Mouse (Mus musculus): ENCODE data around the gene Wdr37.

Gene Wdr37

DNA sequence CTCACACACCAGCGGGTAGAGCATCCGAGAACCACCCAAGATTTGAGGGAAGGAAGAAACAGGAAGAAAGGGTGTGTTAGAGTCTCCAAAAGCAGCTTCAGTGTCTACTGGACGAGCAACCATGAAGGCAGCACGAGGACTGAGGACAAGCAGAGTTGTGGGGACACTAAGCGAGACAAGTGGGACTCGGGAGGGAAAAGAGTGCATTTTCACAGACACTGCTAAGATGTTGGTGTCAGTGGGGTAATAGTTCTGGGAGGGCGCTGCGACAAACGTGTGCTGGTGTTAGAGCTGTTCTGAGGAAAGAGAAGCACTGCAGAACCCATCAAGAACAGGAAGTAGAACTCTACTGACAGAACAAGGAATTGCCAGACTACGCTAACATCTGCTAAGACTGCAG is 32.6 kb downstream of the Wdr37 start:
- no peak for DNase-seq

- no peak for DNase-seq
Observed at GRCm38 (mm10) chr13:8838394-8838793, 33.3 kb downstream of the Wdr37 start.

- DNase-seq, result no peak
Observed at GRCm38 (mm10) chr13:8834573-8834972, 37.1 kb downstream of the Wdr37 start.

DNA sequence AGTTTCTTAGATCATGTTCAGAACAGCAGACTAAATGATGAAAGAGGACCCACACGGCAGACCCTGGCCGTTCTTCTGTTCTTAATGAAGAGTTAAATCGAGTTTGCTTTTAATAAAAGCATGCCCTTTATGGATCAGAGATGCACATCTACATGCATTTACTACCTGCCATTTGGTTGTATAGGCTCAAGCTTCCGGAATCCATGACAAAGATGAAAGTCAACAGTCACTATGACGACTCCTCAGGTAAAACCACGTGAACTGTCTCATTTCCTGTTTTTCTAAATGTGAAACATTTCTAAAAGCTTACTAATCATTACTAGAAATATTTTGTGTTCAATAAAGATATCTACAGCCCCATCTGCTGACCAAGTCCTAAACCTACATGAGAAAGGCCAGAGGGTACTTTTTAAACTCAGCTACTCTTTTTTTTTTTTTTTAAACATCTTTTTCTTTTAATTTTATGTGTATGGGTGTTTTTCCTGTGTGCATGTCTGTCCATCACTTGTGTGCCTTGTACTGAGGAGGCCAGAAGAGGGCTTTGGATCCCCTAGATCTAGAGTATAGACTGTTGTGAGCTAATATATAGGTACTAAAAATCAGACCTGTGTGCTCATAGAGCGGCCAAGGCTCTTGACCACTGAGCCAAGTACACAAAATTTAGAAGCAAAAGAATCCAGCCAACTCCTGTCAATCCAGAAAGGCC is 40.0 kb downstream of the Wdr37 start:
- no peak for DNase-seq

GRCm38 (mm10) chr13:8830696-8831095 is 41.0 kb downstream of the Wdr37 start:
- no peak for DNase-seq

DNA sequence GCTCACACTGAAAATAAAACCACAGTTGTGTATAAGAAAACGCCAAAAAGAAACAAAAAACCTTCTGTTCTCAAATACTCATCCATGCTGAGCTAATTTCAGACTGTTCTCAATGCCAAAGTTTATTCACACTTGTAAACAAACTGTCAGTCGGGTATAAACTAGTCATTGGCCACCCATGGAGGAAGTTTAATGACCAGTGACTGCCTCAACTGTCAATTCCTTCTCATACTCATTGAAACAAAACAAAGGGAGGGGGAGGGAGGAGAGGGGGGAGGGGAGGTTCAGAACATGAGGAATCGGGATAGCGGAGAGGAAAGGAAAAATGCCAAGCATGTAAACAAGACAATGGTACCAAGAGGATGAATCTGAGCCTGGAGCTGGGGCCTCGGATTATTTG is 41.9 kb downstream of the Wdr37 start:
- DNase-seq, result no peak

DNA sequence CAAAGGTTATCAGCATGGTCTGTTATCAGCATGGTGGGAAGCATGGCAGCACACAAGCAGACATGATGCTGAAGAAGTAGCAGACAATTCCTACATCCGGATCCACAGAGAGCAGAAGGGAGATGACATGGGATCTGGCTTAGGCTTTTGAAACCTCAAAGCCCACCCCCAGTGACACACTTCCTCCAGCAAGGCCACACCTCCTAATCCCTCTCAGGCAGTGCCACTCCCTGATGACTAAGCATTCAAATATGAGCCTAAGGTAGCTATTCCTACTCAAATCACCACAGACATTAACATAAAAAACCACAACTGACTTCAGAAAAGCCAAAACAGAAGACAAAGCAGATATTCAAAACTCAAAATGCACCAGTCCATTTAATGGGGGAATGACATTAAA is 42.8 kb downstream of the Wdr37 start:
- no peak for DNase-seq

GRCm38 (mm10) chr13:8823546-8823945 is 48.2 kb downstream of the Wdr37 start:
- DNase-seq, result no peak

DNA sequence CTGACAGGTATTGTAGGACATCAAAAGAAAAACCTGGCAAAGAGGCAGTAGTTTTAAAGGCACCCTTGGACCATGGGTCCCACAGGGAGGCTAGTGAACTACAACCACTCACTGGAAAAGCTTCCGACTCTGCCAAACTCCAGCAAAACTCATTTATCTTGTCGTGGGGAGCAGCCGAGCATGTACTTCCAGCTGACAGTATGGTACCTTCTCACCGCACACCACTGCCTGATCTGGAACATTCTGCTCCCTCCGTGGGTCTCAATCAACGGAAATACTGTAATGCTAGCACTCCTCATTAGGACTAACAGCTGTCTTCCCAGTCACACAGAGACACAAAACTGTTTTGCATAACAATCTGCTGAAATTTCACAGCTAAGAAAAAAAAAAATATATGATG is 48.6 kb downstream of the Wdr37 start:
- no peak for DNase-seq

DNA sequence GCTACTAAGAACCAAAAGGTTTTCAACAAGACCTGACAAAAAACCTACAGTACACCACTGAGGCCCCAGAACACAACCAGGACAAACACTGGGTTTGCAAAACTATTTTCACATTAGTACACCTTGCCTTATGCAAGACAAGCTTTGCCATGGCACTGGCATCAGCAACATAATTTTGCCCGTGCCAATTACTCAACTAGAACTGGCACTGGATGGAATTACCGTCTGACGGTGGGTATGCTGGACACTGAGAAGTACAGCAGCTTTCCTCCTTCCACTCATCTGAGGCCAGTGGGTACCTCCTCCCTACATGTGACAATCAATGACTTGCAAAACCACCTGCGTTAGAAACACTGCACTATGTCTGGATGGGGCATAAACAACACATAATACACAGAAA is 49.5 kb downstream of the Wdr37 start:
- no peak for DNase-seq

DNA sequence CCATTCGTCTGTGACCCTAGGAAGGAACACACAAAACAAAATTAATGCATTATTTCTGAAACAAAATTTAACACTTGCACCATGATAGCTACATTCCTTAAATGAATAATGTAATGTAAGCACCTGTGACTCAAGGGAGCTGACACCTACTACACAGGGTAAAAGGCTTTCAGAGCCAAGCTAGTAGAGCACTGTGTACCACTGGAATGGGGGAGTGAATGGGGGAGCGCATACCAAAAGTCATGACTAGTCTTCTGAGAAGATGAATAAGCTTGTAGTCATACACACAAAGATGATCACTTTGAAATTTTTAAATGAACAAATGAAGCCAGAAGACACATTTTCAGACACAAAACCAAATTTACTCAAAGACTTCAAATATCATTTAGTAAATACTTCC is 65.8 kb downstream of the Wdr37 start:
- no peak for DNase-seq

GRCm38 (mm10) chr13:8800576-8800975 is 71.1 kb downstream of the Wdr37 start:
- DNase-seq, result no peak

DNA sequence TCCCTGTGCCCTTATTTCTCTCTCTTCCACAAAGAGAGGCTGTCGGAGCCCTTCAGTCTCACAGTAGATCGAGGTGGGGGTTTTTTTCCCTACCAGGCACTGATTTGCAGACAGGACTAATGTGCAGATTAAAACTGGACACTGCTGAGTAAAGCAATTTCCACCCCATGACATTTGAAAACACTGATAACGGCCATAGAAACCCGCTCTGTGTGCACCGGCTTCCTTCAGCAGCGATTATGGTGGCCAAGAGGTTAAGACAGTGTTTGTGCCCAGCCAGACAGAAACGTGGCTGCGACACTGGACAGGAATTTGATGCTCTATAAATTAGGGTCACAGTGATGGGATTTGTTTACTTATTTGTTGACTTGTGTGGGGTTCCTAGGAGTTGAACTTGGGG is 78.5 kb downstream of the Wdr37 start:
- no peak for DNase-seq

DNA sequence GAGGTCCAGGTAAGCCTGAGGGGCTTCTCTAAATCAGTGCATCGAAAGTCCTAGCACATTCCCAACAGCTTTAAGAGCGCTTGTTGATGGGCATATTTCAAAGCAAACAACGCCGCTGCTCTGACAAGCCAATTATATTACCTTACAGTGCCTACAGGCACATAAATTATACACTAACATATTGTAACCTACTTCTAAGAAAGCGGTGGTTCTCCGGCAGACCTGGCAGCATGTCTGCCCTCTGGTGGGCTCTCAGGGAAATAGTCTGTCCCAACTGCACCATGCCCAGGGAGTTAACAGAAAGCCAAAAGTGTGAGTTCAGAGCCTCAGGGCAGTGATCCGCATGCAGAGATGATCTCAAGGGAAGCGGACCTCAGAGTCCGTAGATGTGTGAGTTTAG is 86.5 kb downstream of the Wdr37 start:
- peak; percentile 35 for DNase-seq

GRCm38 (mm10) chr13:8784308-8785061 is 87.2 kb downstream of the Wdr37 start:
- DNase-seq, result no peak

- DNase-seq, result no peak
Observed at GRCm38 (mm10) chr13:8783686-8784307, 87.9 kb downstream of the Wdr37 start.

DNA sequence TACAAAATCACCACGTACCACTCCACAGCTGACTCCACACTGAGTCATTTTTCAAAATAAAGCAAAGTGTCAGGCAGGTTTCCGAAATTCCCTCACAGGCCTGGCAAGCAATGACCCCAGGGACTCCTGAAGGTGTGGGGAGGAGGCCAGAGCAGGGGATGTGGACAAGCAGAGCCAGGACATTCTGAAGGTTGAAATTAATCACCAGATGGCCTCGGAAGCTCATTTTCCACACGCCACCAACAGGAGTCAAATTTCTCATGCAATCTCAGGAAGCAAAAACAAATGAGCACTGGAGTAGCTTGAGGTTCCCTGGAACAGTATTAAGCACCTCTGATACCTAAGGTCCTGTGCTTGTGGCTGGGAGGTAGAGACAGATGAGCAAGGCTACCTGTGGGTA is 89.1 kb downstream of the Wdr37 start:
- DNase-seq, result peak; percentile 47

GRCm38 (mm10) chr13:8780441-8780840 is 91.3 kb downstream of the Wdr37 start:
- peak; percentile 10 for DNase-seq

DNA sequence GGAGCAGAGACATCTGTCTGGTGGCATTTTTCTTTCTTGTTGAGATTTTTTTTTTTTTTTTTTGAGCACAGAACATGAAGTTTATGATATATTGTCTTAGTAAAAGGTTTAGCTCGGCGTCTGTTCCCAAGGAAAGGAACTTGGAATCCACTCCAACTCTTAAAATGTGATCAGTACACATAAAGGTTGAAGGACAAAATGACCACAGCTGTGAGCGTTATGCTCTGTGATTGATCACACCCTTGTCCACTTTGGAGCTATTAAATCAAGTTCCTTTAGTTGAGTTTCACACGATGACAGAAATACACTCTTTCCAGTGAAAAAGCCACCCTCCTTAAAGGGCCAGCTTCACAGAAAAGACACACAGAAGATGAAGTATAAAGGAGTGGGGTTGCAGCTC is 101.1 kb downstream of the Wdr37 start:
- no peak for DNase-seq

GRCm38 (mm10) chr13:8769654-8770227 is 102.0 kb downstream of the Wdr37 start:
- no peak for DNase-seq

GRCm38 (mm10) chr13:8760940-8761339 is 110.8 kb downstream of the Wdr37 start:
- no peak for DNase-seq

All from cerebellum, adult 8-10 months (tissue).